Mouse (Mus musculus) heart, embryonic 11.5 days (tissue): ENCODE results near the gene Tnfsfm13. TPM values are rescaled to one million over a fixed set of nuclear protein-coding genes. Genes with fewer than 3 reads are reported as not detected.

Experiments
- ATAC-seq: fragments of 200-750 bp; cut with Nextera tagmentation; replicated peaks from 2 replicates; pipeline ENCODE4 v1.8.0; 2017; ENCODE audit warnings: moderate library complexity; ENCODE audit not compliant: insufficient number of reproducible peaks, low FRiP score, low TSS enrichment
- H3K27ac ChIP-seq: fragments of 300-500 bp; sonication (generic); 2 replicates; pipeline ENCODE4 v1.5.1; 2014; ENCODE audit warnings: mild to moderate bottlenecking, low read depth, low read length
- H3K27me3 ChIP-seq: fragments of 300-500 bp; sonication (generic); 2 replicates; pipeline ENCODE4 v1.6.1; 2014; ENCODE audit warnings: mild to moderate bottlenecking, low read length, mixed read lengths; ENCODE audit not compliant: control insufficient read depth, insufficient read depth
- H3K36me3 ChIP-seq: fragments of 300-500 bp; sonication (generic); 2 replicates; pipeline ENCODE4 v1.6.1; 2014; ENCODE audit warnings: mild to moderate bottlenecking, low read length, moderate library complexity, mixed read lengths; ENCODE audit not compliant: control insufficient read depth, insufficient read depth
- H3K4me1 ChIP-seq: fragments of 300-500 bp; sonication (generic); 2 replicates; pipeline ENCODE4 v1.6.1; 2014; ENCODE audit warnings: low read length; ENCODE audit not compliant: control insufficient read depth, insufficient read depth
- H3K4me2 ChIP-seq: fragments of 300-500 bp; sonication (generic); 2 replicates; pipeline ENCODE4 v1.6.1; 2014; ENCODE audit warnings: mild to moderate bottlenecking, moderate library complexity
- H3K4me3 ChIP-seq: fragments of 300-500 bp; sonication (generic); 2 replicates; pipeline ENCODE4 v1.5.1; 2014; ENCODE audit warnings: low read depth, low read length
- H3K9ac ChIP-seq: fragments of 300-500 bp; sonication (generic); 2 replicates; pipeline ENCODE4 v1.6.1; 2014; ENCODE audit warnings: mild to moderate bottlenecking, low read depth, low read length, moderate library complexity
- H3K9me3 ChIP-seq: fragments of 300-500 bp; sonication (generic); replicated peaks from 2 replicates; pipeline ENCODE4 v1.6.1; 2016; ENCODE audit warnings: low read length; ENCODE audit not compliant: control insufficient read depth
- WGBS: fragments of 180-500 bp; shearing (Covaris S2); extraction: QIAGEN DNeasy Blood & Tissue Kit; methylation state at CpG from one replicate; pipeline ENCODE4 v1.1.7; 2014; ENCODE audit not compliant: insufficient replicate concordance; 5-methylcytosine and 5-hydroxymethylcytosine counted together
- polyA plus RNA-seq: library from polyadenylated mRNA; unstranded; fragments of >200 nt; fragmentation: Nextera tagmentation; extraction: Ambion mirVana; gene quantifications from 2 replicates; pipeline ENCODE4 v1.2.1, GENCODE M21; 2014

Tnfsfm13 gene
- polyA plus RNA-seq, 1 experiment from 2014 or later = 3.0 TPM

DNA sequence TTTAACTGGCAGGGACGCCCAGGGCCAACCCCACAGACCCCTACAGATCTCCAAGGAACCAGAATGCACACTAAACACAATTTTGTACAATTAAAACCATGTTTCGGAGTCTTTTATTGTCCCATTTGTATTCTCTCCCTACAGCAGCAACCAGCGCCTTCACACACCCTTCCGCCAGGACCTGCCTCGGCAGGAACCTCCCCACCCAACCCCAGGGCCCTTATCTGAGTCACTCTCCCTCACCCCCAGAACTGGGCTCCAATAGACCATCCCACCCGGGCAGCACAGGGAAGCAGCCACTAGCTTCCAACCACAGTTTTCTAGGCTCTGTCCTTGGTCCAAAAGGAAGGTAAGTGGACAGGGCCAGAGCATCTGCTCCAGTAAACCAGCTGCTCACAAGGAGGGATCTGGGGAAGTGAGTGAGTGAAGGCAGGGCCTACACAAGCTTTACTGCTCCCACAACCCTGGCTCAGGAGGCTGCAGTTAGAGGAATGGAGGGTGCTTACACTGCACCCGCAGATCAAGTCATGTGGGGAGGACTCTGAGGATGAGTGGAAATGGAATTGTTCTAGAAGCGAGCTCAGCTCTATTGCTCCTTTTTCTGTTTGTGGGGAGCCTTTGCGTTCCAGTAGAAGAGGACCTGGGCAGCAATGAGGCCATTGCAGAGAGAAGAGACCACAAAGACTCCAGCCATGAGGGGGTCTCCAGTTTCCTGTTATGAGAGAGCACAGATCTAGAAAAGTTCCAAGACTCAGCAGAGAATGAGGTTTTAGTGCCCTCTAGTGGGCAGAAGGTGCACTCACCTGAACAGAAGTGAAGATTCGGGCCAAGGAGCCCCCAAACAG is 39.1 kb downstream of the Tnfsfm13 start:
- Histone ChIP-seq H3K4me3 (no peak overlapping the region), H3K9me3 (no peaks in the 10 kb centered on the region), H3K4me2 (no peak overlapping the region; the same call in 1 of the 2 replicates), H3K27me3 (no peaks in the 10 kb centered on the region), H3K4me1 (peaks cover 30% of the 10 kb centered on the region), H3K9ac (0 out of 2 replicates have a peak overlapping the region, but pooled peaks have one; percentile 6), H3K27ac (no peak overlapping the region), H3K36me3 (peaks cover 35% of the 10 kb centered on the region)
- 63% methylated on average over 10 of the region's 10 CpGs for WGBS
- ATAC-seq = no peak

DNA sequence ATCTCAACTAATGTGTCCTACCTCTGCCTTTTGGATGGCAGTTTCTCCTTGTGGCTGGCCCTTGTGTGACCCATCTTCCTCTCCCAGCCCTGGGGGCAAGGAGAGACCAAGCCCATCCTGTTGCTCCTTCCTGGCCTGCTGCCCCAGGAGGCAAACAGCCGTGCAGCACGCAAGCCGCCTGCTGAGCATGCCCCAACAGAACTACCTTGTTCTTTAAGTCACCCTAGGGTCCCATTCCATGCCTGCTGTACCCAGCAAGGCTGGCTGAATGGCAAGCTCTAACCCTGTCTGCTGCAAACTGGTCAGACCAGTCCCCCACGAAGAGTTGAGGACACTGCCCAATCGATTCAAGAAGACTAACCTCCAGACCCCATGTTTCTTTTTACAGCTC is 39.8 kb downstream of the Tnfsfm13 start:
- Histone ChIP-seq H3K27me3 (no peaks in the 10 kb centered on the region), H3K4me1 (peaks cover 25% of the 10 kb centered on the region), H3K4me3 (no peak overlapping the region), H3K9ac (no peak overlapping the region), H3K9me3 (no peaks in the 10 kb centered on the region), H3K27ac (no peak overlapping the region), H3K36me3 (peaks cover 42% of the 10 kb centered on the region), H3K4me2 (no peak overlapping the region)
- WGBS = 74% methylated on average over 5 of the region's 5 CpGs
- no peak for ATAC-seq

DNA sequence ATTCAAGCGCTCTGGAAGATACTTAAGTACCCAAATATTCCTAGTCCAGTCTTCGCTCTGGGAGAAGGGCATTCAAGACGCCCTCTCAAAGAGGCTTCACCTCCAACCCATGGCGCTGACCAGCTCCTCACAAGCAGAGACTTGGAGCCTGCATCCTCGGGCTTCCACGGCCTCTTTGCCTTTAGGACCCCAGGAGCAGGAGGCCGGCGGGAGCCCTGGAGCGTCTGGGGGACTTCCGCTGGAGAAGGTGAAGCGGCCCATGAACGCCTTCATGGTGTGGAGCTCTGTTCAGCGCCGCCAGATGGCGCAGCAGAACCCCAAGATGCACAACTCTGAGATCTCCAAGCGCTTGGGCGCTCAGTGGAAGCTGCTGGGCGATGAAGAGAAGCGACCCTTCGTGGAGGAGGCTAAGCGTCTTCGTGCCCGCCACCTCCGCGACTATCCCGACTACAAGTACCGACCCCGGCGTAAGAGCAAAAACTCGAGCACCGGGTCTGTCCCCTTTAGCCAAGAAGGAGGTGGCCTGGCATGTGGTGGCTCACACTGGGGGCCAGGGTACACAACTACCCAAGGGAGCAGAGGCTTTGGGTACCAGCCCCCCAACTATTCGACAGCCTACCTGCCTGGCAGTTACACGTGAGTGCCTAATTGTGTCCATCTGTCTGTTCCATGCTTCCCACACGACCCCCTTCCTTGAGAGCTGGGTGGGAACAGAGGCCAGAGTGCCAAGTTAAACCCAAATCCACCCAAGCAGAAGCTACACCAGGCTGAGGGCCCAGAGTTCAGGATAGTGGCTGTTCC is 40.4 kb downstream of the Tnfsfm13 start, which contains the start of gene Sox15:
Gene Sox15 (plus strand): TSS at position 51 of the 801 bp plus-strand sequence.
- Histone ChIP-seq H3K9ac (peak within 1 kb of the TSS; percentile 46; the same call in 1 of the 2 replicates), H3K27ac (peak within 1 kb of the TSS; percentile 41; the same call in 1 of the 2 replicates), H3K36me3 (peaks cover 48% of the 10 kb centered on the region), H3K27me3 (no peaks in the 10 kb centered on the region), H3K4me1 (peaks cover 21% of the 10 kb centered on the region), H3K9me3 (no peaks in the 10 kb centered on the region), H3K4me3 (no peak within 1 kb of the TSS), H3K4me2 (peak within 1 kb of the TSS; percentile 34)
- peak; percentile 67 for ATAC-seq
- WGBS = 25% methylated on average over 34 of the region's 34 CpGs

- Histone ChIP-seq H3K36me3 (peaks cover 55% of the 10 kb centered on the region), H3K4me2 (peak overlapping the region; percentile 34; the same call in 1 of the 2 replicates), H3K27ac (peak overlapping the region; percentile 41; the same call in 1 of the 2 replicates), H3K27me3 (no peaks in the 10 kb centered on the region), H3K4me1 (peaks cover 21% of the 10 kb centered on the region), H3K9ac (no peak overlapping the region), H3K9me3 (no peaks in the 10 kb centered on the region), H3K4me3 (no peak overlapping the region)
- no peak for ATAC-seq
- 41% methylated on average over 9 of the region's 9 CpGs for WGBS
These were observed 41.1 kb downstream of the Tnfsfm13 start for GRCm38 (mm10) chr11:69654760-69655159.

GRCm38 (mm10) chr11:69653399-69653798 is 42.5 kb downstream of the Tnfsfm13 start:
- WGBS = 66% methylated on average over 5 of the region's 5 CpGs
- Histone ChIP-seq H3K4me1 (peaks cover 21% of the 10 kb centered on the region), H3K4me3 (no peak overlapping the region), H3K36me3 (peaks cover 65% of the 10 kb centered on the region), H3K9ac (no peak overlapping the region), H3K27ac (no peak overlapping the region), H3K9me3 (no peaks in the 10 kb centered on the region), H3K4me2 (no peak overlapping the region), H3K27me3 (no peaks in the 10 kb centered on the region)
- ATAC-seq = no peak

- no peak overlapping the region for H3K4me3 ChIP-seq
- peaks cover 64% of the 10 kb centered on the region for H3K36me3 ChIP-seq
- H3K27ac ChIP-seq = no peak overlapping the region
- ATAC-seq = no peak
- no peaks in the 10 kb centered on the region for H3K9me3 ChIP-seq
- H3K4me2 ChIP-seq = no peak overlapping the region
- 82% methylated on average over 5 of the region's 5 CpGs for WGBS
- no peaks in the 10 kb centered on the region for H3K4me1 ChIP-seq
- H3K27me3 ChIP-seq = no peaks in the 10 kb centered on the region
- no peak overlapping the region for H3K9ac ChIP-seq
These were observed 50.0 kb downstream of the Tnfsfm13 start for GRCm38 (mm10) chr11:69645860-69646259.

- Histone ChIP-seq H3K27me3 (no peaks in the 10 kb centered on the region), H3K27ac (no peak overlapping the region), H3K4me3 (no peak overlapping the region), H3K9ac (no peak overlapping the region), H3K36me3 (peaks cover 15% of the 10 kb centered on the region), H3K4me1 (peaks cover 20% of the 10 kb centered on the region), H3K9me3 (no peaks in the 10 kb centered on the region), H3K4me2 (no peak overlapping the region; the same call in 1 of the 2 replicates)
- 86% methylated on average over 3 of the region's 3 CpGs for WGBS
- no peak for ATAC-seq
These were observed 60.4 kb downstream of the Tnfsfm13 start for GRCm38 (mm10) chr11:69635471-69635870.

DNA sequence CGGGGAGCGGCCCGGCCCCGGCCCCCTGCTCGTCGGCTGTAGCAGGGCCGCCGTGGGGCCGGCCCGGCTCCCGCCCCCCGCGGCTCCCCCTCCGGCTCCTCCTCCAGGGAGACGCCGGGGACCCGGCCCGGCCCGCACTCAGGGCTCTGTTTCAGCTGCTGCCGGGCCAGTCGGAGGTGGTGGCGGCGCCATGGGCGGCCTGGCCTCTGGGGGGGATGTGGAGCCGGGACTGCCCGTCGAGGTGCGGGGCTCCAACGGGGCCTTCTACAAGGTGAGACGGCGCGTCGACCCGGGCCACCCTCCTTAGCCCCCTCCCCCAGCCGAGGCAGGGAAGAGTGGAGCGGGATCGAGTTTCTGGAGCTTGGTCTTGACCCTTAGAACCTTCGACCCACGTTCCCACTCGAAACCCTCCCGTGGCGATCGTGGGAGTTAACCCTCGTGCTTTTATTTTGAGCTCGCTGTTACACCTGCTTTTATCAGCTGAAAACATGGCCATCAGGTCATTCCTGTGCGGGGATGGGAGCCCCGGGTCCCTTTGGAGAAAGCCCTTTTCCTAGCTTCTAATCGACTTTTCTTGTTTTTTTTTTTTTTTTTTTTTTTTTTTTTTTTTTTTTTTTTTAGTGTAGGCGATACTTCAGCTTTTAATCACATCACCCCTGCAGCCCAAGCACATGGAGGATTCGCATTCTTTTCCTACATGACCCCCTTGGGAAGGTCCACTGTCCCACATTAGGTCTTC is 62.6 kb downstream of the Tnfsfm13 start:
- Histone ChIP-seq H3K4me1 (peaks cover 20% of the 10 kb centered on the region), H3K4me3 (peak overlapping the region; percentile 97), H3K9me3 (no peaks in the 10 kb centered on the region), H3K36me3 (peaks cover 4% of the 10 kb centered on the region; the same call in 1 of the 2 replicates), H3K27ac (peak overlapping the region; percentile 98), H3K4me2 (peak overlapping the region; percentile 89), H3K27me3 (no peaks in the 10 kb centered on the region), H3K9ac (peak overlapping the region; percentile 96)
- under 1% methylated on average over 42 of the region's 50 CpGs for WGBS
- peak; percentile 62 for ATAC-seq
